Mouse (Mus musculus) frontal cortex, postnatal 25 days (tissue): Measurements from ENCODE around the gene Ap1m2.

Experiments
- DNase-seq, 2 experiments: peaks; one replicate each; pipeline ENCODE4 v3.0.0; 2022; ENCODE audit warnings: low spot score in 2 of 2

Gene Ap1m2

GRCm38 (mm10) chr9:21312134-21312533 lies at the start of gene Ap1m2:
Ap1m2 (minus strand) TSS chr9:21312337.
- no peak for DNase-seq

GRCm38 (mm10) chr9:21356981-21357718 lies 45.0 kb upstream of the Ap1m2 start:
- DNase-seq = peak in 1 of 2 experiments; percentile 56

DNA sequence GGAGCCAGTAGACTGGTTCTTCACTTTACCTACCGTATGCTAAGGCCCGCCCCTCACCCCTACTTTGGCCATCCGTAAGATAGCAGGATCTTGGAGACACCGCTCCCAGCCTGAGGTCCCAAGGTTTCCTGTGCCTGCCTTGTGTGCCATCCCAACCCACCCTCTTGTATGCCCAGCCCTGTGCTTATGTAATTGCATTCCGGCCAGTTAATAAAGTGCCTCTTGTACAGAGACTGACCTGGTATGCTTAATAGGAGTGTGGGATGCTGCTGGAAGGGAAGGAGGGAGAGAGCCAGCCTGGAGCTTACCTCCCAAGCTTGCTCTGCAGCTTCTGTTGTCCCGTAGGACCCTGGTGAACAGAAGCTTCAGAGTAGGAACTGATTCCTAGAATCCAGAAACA lies 42.7 kb upstream of the Ap1m2 start:
- DNase-seq = no peak

DNA sequence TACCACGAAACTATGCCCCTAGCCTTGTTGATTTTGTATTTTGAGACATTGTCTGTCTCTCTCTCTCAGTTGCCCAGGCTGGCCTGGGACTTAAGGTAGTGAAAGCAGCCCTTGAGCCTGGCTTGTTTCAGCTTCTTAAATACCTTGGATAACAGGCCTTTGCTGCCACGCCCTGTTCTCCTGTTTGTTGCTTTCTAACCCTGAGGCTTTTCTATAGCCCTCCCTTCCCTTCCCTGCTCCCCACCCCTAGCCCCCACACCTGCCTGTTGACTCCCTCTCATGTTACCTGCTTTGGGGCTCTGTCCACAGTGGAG lies 41.2 kb upstream of the Ap1m2 start:
- DNase-seq = no peak

- no peak for DNase-seq
These were observed 40.6 kb upstream of the Ap1m2 start for GRCm38 (mm10) chr9:21352463-21353372.

- no peak for DNase-seq
These were observed 39.7 kb upstream of the Ap1m2 start for GRCm38 (mm10) chr9:21351702-21352377.

DNA sequence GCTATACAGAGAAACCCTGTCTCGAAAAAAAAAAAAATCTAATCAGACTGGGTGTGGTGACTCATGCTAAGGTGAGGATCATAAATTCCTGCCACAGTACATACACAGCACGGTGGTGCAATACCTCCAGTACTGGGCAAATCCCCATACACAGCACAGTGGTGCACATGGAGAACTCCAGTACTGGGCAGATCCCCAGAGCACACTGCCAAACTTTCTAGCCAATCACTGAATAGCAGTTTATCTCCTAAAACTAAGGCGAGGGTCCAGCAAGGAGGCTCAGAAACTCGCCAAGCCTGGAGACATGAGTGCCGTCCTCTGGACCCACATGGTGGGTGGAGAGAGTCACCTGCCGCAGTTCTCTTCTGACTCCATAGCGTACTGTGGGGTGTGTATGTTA lies 39.0 kb upstream of the Ap1m2 start:
- DNase-seq = no peak

DNA sequence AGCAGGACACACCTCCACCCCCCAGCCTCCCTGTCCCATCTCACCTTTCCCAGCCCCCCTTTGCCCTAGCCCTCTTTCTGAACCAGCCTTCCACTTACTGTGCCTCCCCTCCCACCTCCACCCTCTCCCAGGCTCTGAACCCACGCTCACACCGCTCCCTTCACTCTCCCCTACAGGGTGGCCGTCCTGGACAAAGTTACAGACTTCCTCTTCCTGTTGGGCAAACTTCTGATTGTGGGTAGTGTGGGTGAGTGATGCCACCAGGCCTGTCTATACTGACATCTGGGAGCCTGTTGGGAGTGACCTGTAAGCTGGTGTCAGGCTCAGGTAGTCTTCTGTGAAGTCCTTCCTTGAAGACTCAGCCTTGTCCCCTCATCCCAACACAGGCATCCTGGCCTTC lies 36.0 kb upstream of the Ap1m2 start:
- DNase-seq = no peak

DNA sequence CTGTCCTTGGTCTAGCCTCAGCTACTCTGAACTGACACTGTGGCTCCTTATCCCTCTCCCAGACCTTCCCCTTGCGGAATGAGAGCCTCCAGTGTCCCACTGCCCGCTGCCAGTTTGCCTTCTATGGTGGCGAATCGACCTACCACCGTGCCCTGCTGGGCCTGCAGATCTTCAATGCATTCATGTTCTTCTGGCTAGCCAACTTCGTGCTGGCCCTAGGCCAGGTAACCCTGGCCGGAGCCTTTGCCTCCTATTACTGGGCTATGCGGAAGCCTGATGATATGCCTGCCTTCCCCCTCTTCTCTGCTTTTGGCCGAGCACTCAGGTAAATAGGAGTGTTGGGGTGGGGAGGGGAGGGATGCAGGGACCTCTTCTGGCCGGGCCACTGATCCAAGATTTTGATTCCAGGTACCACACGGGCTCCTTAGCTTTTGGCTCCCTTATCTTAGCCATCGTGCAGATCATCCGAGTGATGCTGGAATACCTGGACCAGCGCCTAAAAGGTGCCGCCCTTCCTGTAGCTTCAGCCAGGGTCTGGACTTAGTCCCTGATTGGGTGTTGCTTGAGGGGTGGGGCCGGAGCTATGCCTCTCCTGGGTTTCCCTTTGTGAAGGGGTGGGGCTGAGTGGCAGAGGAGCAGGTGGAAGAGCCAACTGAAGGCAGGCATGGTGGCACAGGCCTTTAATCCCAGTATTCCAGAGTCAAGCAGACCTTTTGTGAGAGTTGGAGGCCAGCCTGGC lies 34.7 kb upstream of the Ap1m2 start:
- no peak for DNase-seq

DNA sequence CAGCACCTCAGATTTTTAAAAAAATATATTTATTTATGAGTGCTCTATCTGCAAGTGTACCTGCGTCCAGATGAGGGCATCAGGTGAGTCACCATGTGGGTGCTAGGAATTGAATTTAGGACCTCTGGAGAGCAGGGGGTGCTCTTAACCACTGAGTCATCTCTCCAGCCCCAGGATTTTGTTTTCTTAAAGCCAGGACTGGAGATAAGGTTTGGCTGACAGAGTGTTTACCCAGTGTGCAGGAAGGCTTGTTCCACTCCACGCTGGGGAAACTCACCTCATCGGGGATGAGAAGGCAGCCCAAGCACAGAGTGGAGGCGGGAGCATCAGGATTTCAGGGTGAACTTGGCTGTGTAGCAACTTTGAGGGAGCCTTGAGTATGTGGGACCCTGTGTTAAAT lies 28.3 kb upstream of the Ap1m2 start:
- no peak for DNase-seq

DNA sequence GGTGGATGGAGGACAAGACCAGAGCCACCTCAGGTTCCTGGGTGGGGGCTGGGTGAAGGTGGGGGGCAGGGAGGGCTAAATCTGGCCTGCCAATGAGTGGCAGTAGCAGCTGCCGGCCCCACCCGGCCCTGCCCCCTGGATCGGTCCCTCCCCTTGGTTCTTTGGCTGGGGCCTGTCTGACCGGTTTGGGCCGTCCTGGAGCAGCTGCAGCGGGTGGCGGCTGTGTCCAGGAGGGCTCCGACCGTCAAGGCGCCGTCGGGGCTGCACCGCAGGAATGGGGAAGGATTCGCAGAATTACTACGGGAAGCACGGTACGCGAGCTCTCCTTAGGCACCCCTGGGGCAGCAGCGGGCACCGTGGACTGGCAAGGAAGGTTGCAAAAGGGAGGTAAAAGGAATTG lies 25.5 kb upstream of the Ap1m2 start:
- DNase-seq = no peak

GRCm38 (mm10) chr9:21336491-21336890 lies 24.4 kb upstream of the Ap1m2 start:
- no peak for DNase-seq

DNA sequence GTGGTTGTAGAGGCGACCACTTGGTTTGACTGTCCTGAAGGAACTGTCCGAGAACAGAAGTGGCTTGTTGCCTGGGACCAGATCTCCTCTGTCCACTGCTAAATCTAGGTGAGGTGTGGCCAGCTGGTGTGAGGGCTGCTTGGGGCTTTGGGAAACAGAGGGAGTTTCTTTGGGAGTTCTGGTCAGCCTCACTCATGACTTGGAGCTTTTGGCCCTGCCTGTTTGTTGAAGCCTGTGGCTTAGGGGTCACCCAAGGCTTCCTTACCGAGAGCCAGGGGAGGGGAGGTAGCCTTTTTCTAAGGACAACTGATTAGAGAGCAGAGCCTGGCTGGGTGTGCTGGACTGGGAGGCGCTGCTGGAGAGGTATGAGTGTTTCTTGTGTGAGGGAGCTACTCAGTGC lies 23.3 kb upstream of the Ap1m2 start:
- no peak for DNase-seq

DNA sequence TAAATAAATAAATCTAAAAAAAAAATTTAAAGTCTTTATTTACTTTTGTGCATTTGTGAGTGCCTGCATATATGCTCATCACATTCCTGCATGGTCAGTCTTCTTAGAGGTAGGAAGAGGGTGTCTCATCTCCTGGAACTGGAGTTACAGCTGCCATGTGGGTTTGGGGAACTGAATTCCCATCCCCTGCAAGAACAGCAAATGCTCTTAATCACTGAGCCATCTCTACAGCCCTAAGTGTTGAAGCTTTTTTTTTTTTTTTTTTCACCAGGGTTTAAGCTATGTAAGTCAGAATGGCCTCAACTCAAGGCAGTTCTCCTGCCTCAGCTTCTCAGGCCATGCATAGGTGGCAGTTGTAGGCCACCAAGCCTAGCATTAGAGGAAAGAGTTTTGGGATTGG lies 22.6 kb upstream of the Ap1m2 start:
- no peak for DNase-seq

- no peak for DNase-seq
These were observed 21.4 kb upstream of the Ap1m2 start for GRCm38 (mm10) chr9:21333523-21333922.

DNA sequence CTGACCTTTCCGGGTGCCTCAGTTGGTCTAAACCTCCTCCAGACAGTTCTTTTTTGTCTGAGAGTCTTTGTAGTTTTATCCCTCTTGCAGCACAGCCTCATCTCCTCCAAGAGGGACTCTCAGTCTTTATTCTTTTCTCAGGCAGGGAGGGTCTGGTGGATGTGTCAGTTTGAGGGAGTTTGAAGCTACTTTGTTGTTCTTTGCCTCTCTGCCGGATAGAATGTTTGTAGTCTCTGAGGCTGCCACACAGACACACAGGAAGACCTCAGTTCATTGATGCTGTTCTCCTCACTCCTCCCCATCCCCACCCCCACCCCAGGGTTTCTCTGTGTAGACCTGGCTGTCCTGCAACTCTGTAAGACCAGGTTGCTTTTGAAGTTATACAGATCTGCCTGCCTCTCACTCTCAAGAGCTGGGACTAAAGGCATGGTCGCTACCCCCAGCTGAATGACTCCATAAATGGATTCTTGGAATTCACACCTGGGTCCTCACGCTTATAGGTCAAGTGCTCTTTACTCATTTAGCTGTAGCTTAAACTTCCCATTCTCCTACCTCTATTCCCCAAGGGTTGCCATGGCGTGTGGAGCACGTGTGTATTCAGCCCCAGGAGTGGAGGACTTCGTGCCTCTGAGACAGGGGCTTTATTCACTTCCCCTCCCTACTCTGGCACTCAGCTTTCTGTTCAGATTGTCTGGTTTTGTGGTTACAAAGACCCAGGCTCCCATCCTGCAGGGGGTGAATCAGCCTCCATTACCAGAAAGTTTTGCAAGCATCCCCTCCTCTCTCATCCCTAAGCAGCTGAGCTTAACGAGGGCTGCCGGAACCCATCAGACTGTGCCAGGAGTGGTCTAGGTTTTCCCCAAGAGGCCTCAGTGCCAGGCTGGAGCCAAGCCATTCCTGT lies 20.3 kb upstream of the Ap1m2 start:
- no peak for DNase-seq

DNA sequence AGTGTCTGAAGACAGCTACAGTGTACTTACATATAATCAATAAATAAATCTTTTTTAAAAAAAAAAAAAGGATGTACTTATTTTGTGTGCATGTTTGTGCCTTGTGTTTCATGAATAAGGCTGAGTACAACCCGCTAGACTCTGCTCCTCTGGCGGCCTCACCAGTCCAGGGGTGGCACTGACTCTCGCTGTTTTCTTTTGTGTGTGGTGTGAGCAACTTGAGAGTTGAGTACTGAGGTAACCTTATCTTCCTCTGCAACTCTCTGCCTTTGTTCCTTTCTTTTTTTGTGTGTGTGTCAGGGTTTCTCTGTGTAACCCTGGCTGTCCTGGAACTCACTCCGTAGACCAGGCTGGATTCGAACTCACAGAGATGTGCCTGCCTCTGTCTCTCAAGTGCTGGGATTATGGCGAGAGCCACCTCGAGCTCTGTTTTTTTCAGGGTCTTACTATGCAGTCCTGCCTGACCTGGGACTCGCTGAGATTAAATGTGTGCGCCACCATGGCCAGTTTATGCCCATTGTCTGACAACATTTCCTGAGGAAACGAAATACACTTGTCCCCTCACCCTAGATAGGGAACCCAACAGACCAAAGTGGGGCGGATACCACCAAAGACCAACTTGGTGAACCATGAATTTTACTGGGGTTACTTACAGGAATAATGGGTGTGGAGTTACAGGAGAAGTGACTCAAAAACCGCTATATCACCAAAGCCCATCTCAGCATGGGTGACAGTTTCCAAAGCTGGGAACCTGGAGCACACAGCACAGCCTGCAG lies 19.4 kb upstream of the Ap1m2 start:
- DNase-seq = no peak

DNA sequence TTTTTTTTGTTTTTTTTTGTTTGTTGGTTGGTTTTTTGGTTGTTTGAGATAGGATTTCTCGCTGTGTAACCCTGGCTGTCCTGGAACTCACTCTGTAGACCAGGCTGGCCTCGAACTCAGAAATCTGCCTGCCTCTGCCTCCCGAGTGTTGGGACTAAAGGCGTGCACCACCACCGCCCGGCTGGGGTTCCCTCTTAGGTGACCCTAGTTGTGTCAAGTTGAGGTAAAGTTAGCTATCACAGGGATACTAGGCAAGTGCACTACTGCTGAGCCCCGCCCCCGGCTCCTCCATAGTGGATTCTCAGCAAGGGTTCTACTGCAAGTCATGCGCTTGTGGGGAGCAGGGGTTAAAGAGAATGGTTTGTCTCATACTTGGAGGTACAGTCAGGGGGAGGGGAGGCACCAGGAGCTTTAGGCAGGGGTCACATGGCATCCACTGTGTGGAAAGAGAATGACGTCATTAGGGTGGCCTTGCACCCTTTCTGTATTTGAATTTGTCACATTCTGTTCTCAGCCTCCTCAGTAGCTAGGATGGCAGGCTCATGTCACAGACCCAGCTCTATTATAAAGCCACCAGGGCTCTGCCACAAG lies 17.7 kb upstream of the Ap1m2 start:
- DNase-seq = no peak

DNA sequence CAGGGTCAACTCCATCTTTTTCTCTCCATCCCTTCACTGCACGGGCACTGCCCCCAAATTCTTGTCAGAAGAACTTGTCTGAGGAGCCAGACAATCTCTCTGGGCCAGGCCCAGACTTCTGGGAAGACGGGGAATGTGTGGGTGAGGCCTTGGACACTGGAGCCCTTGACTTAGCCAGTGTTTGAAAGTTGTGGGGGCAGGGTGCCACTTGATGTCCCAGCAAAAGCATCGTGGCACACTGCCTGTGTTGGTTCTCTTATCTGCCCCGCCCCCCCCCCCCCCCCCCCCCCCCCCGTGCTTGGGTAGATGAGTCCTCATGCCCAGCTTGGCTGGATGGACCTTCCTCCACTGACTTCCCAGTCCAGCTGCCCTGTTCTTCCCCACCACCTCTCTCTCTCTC lies 16.9 kb upstream of the Ap1m2 start:
- no peak for DNase-seq

- DNase-seq = no peak
These were observed 15.9 kb upstream of the Ap1m2 start for GRCm38 (mm10) chr9:21328041-21328440.
